Mouse (Mus musculus) cerebellum, postnatal 25 days (tissue): Measurements from ENCODE around the gene Ppfibp2.

ENCODE experiments used
- DNase-seq, 2 experiments: peaks; one replicate each; pipeline ENCODE4 v3.0.0; 2021; ENCODE audit warnings: mixed read lengths in 2 of 2

Ppfibp2 gene

DNA sequence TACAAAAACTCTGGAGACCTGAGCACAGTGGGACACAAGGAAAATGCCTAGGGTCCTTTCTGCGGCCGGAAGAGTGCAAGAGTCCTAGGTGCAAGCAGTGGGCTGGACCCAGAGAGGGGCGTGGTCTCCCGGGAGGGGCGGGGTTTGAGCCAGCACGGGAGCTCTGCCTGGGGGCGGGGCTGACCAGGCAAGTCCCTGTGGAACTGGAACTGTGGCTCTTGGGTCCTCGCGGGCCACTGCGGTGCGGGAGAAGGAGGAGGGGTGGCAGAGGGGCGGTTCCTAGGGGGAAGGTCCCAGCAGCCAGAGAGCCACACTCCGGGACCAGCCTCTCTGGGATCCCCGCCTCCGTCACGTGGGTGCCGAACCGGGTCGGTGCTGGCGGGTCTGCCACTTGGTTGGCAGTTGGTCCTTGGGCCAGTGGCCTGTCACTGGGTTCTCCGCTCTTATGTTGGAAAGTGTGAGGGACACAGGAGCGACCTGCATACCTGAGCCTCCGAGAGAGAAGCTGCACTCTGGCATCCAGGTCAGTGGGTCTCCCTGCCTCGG lies at the start of gene Ppfibp2:
TSS of gene Ppfibp2 (plus strand) at position 351 of the 546 bp plus-strand sequence.
- peak; percentile 75 to 86 for DNase-seq

DNA sequence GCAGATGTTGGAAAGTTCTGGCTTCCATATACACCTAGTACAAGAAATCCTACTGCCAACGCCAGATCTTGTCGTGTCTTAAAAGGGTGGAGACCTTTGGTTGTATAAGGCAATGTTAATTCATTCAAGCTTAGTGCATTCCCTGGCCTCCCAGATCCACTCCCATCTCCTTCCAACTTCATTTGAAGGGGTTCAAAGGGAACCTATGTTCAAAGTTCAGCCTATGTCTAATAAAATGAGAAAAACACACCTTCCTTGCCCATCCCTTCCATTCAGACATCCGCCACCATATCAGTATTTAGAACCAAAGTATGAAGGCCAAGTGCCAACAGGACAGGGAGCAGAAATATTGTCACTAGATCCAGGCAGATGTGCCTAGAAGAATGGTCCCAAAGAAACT lies 47.1 kb upstream of the Ppfibp2 start:
- DNase-seq, result no peak

DNA sequence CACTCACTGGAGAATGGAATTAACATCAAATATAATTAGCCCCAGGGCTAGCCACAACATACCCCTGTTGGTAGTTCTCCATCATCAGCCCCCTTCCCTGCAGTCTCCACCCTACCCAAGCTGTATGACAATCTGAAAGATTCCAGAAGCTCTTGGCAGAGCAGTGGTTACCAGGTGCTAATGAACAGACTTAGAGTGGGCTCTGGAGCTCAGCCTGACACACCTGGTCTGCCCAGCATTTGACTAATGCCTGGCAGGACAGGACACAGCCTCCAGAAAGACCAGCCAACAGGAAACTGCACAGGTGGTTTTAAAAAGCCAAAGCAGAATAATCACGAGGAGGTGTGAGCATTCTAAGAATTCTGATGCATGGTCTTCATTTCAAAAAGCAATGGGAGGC lies 41.5 kb upstream of the Ppfibp2 start:
- DNase-seq, result no peak

DNA sequence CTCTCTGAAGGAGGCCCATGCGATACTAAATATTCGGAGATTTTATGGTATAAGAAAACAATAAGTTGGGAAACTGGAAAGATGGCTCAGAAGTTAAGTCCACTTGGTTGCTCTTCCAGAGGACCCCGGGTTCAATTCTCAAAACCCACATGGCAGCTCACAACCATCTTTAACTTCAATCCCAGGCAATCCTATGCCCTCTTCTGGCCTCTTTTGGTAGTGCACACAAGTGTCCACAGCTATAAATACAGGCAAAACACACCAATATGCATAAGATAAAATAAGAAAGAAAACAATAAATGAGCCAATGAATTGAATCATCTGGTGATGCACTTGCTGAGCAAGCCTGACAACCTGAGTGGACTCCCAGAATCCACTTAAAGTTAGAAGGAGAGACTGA lies 39.1 kb upstream of the Ppfibp2 start:
- DNase-seq, result peak; percentile 35 to 66

DNA sequence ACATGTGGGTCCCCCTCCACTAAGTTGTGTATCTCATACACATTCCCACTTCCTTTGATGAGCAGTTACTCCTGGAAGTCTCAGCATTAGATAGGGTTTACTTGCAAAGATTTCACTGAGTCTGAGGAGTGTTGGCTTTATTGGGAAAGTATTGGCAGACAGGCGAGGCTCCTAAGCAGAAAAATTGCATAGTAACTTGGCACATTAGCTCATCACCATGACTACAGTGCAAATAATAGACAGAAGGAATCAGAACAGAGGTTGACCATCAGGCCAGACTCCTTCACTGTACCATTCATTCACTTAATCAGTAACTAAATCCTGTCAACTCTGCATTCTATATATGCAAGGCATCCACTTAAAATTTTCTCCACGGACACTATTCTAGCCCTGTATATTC lies 34.3 kb upstream of the Ppfibp2 start:
- DNase-seq, result no peak

DNA sequence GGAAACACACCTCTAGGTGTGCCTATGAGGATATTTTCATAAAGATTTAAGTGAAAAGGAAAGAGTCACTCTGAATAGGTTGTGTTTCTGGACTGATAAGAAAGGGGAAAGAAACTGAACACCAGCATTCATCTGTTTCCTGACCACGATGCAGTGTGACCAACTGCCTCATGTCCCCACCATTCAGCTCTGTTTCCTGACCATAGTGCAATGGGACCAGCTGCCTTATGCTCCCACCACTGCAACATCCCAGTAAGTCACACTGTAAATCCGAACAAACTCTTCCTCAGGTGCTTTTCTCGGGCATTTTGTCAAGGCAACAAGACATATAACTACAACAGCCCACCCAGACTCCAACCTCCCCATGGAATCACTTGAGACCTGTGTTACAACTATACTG lies 33.4 kb upstream of the Ppfibp2 start:
- no peak for DNase-seq

DNA sequence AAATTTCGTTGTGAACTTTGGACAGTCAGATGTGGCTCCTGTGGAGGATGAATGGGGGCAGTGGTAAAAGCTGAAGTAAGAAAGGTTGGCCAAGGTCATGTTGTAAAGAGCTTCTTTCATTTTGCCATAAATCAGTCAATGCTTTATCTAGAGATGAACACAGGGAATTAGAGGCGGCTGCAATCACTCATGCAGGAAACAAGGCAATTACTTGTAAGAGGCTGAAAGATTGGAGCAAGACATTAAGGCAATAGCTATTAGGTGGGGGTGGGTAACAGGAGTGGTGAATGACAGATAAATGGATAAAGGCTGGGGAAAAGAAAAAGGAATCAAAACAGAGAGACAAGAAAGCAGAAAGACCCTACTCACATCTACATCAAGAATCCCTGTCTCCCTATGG lies 31.3 kb upstream of the Ppfibp2 start:
- DNase-seq, result no peak

DNA sequence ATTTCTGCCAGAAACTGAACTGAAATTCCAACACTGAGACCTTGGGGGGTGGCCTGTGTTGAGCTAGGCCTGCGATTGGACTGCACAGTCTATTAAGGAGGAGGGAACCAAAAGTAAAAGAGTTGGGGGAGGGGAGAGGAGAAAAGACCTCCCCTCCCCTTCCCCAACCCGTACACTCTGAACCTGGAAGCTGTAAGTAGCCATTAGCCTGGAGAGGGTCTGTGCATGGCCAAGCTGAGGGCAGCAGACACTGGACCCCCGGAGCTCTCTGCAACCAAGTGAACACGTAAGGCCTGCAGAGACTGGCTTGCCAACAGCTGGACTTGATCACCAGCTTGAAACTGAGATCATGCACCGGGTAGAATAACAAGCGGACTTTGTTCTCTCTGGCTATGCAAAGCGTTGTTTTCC lies 27.7 kb upstream of the Ppfibp2 start, which contains the start of gene Olfml1:
TSS of gene Olfml1 (plus strand) at position 186 of the 411 bp plus-strand sequence.
- DNase-seq, result no peak

DNA sequence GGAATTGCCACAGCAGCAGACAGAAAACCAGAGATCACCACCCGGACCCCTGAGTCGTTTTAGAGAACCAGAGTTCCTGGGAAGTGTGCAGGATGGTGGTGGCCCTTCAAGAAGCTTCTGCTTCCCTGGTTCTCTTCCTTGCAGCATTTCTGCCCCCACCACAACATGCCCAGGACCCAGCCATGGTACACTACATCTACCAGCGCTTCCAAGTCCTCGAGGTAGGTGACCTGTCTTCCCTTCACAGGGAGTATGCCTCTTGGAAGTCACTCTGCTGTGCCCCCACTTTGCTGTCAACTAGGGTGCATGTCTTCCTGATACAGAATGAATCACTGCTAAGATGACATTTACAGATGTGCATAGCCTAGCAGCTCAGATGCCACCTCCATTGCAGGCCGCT lies 27.3 kb upstream of the Ppfibp2 start:
- DNase-seq, result no peak

DNA sequence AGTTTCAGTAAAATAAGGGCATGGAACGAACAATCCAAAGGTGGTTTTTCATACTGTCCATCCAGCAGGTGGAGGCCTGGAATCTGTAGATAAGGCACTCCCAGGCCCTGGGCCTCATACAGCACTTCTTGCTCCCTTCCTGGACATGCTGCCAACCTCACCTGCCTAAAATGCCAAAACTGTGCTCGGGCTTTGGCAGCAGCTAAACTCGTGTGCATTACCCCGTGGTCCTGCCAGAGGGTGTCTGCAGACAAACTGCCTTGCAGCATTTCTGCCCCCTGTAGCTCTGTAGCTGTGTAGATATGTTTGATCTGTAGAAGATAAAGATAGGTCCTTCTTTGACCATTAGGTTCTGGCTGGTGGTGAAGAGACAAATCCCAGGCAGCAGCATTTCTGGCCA lies 26.0 kb upstream of the Ppfibp2 start:
- DNase-seq, result peak; percentile 43 to 56

DNA sequence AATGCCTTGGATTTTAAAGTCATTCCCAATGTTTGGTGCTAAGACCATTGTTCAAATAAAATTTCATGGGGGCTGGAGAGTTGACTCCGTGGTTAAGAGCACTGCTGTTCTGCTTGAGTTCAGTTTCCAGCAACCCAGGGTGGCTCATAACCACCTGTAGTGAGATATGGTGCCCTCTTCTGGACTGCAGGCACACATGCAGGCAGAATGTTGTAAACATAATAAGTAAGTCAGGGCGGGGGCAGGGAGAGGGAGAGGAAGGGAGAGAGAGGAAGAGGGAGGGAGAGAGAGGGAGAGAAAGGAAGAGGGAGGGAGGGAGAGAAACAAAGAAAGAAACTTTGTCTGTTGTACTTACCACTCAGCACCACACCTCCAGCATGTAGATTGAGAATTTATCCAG lies 21.2 kb upstream of the Ppfibp2 start:
- DNase-seq, result no peak

DNA sequence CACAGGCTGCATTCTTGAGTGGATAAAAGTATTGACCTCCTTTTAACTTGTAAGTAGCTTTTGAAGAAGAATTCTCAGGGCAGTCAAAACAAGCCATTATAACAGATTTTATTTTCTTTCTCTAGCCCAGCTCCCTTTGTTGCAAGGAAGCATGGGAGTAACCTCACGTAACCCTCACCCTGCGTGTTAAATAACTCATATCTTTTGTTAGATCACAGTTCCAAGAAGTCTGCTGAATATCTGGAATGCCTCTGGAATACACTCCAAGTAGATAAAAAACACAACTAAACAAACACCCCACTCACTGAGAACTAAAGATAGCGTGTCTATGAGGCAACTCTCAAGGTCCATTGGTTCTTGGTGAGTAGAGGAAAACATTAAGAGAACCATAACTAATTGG lies 20.7 kb upstream of the Ppfibp2 start:
- DNase-seq, result no peak

DNA sequence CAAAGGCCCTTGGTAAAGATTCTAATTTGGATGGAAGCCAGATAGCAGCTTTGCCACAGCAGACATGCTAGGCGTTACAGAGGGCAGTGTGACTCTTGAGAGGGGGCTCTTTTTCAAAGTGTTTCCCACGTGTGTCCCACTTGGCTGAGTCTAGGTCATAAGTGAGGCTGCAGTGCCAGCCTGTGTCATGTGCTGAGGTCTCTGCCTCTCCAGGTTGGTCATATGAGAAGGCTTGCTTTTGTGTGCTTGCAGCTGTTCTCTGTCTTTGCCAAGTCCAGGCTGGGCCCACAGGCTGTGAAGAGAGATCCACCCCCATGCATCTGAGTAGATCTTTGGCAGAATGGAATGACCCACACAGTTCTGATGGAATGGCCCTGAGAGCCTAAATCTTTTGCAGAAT lies 2.4 kb upstream of the Ppfibp2 start:
- DNase-seq, result no peak

DNA sequence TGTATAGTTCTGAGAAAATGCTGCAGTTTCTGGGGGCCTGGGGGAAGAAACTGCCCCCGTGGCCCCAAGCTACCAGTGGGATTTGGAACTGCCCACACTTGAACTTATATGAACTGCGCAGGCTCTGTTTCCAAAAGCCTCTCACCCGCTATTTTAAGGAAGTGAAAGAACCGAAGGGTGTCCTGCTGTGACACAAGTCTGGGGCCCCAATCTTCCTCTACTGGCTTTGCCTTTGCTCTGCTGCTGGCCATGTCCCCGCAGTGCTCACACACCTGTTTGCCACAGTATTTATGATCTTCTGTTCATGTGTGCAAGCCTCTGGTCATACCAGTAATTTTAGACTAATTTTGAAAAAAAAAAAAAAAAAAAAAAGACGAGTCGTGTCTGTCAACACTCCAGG lies 1.1 kb upstream of the Ppfibp2 start:
- DNase-seq, result no peak

DNA sequence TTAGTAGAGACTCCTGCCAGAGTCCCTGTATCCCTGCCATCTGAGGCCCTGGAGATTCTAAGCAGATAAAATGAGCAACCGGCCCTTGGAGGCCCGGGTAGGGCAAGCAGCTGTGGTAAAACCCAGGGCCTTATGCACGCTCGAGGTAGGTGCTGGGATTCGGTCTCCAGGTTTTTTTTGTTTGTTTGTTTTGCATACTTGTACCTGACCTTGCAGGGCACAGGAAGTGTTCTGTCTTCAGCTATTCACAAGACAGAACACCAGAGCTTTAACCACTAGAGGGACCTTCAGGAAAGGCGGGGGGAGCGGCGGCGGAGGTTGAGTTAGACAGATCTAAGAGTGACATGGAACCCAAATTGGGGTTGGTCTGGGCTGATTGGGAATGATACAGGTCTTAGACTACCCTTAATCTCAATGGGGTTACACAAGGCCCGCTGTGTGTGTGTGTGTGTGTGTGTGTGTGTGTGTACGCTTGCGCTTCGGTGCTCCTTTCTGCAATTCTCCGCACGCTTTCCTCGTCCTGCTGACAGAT lies 616 bp upstream of the Ppfibp2 start:
- peak; percentile 46 to 66 for DNase-seq

DNA sequence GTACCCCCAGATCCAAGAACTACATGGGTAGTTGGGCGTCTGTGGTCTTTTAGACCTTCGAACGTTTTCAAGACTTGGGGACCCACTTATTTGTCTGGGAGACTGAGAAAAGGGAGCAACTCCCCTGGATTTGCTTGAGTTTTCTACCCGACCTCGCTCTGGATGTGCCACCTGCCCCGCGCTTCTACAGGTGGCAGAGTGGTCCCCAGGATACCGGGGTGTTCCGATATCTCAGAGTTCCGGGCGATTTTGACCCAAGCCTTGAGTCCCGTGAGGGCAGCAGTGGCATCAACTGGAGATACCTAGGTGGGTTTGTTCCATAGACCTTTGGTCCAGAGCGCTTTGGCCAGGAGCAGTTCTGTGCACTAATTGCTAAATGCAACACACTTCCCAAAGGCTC lies 419 bp downstream of the Ppfibp2 start:
- DNase-seq, result no peak

DNA sequence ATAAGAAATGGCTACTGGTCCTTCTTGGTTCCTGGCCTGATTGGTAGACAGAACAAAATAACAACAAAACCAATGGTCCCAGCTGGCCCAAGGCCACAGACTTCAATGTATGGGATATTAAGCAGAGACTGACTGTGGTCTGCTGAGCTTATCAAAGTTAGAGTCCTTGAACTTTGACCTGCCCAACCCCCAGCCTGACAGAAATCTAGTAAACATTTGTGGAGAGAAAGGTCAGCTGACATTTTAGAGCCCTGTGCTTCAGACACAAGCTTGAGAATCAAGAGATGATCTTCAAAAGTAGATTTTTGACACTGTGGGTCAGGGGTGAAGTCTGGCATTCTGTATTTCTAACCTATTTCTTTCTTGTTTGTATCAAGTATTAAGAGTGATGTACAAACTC lies 1.7 kb downstream of the Ppfibp2 start:
- no peak for DNase-seq

DNA sequence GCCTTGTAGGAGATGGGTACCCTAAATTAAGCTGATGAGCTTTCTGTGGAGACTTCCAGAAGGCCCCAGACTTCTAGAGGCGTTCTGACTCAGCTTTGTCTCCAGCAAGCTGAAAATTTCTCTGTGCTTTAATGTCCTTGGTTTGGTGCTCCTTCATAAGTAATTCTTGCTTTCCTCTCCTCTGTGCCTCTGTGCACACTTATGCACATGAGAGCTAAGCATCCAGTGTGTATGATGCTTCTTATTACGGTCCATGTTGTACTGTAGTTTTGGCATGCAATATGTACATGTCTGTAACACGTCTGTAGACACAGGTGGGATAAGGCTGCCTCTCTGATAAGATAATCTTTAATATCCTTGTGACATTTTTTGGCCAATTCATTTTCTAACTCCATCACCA lies 2.9 kb downstream of the Ppfibp2 start:
- no peak for DNase-seq

DNA sequence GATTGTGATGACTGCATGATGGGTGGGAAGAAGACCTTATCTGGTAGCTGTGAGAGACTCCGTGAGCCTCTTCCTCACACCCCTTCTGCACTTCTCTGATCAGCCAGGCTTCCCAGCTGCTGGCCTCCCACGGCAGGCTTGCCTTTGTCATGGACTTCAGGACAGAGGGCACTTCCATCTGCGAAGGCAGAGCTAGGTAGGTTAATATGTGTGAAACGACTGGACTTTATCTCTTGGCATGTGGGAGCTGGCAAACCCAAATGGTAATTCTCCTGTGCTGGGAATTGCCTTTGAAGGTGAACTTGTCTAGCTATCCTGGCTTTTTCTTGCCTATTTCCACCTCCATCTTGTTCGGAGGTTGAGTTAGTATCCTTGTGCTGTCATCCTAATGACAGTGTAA lies 5.6 kb downstream of the Ppfibp2 start:
- no peak for DNase-seq

DNA sequence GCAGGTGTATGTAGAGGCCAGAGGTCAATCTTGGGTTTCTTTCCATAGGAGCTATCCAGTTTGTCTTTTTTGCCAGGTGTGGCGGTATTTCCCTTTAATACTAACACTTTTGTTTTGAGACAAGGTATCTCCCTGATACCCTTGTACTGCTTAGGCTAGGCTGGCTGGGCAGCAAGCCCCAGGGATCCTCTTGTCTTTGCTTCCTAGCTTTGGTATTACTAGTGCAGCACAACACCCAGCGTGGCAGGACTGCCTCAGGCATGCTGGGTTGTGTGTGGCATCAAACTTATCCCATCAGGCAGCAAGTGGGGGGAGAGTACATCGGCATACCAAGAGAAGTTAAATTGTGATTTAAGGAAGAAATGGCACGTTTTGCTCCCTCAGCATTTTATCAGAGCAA lies 7.5 kb downstream of the Ppfibp2 start:
- no peak for DNase-seq

DNA sequence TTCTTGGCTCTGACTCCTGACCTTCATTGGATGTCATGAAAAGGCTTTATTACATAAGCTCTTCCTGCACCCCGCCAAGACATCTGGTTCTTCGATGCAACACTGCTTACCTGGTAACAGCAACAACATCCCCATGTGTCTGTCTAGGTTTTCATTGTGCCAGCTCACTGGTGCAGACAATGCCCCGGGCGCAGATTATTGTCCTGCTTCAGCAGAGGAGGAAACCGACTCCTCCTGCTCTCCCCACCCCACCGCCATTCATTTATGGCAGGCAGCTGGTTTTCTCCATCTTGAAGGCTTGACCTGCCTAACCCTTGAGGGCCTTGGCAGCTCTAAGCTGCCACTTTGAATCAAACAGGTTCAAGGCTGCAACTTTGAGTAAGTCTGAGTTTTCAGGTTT lies 7.9 kb downstream of the Ppfibp2 start:
- no peak for DNase-seq

DNA sequence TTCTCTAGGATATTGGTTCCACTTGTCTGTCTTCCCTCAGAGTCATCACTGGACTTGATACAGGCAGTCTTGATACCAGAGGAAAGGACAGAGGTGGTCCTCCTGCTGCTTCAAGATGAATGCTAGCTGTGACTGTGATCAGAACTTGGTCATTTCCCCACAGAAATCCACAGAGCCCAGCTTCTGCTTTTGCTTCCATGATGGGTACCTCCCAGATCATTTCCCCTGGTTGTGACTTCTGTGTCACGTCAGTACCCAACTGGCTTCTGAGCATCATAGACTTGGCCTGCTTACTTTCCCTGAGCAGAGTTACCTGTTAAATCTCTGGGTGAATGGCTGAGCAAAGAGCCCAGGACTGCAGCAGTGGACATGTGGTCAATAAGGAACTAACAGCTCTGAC lies 12.8 kb downstream of the Ppfibp2 start:
- no peak for DNase-seq

DNA sequence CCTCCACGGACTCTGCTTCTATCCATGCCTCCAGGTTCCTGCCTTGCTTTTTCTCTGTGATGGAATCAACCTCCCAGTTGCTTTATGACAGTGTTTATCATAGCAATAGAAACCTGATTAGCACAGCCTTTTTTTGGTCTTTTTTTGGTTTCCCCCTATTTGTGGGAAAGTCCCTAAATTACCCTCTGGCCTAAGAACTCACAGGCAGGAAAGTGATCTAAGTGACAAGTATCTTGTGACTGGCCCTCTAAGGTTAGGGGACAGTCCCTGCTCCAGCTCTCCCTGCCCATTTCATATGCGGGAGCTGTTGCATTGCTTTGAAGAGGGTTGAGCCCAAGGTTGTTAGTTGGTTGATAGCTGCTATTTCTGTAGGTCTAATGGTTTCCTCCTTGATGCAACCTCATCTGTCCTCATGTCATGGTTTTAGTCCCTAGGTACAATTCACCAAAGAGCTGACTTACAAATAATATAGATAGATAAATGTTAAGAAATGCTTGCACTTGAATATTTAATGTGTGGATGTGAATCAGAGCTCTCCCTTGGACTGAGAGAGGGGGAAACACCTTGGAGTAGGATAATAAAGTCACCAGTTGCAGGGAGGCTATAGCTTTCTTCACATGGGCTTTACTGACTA lies 14.7 kb downstream of the Ppfibp2 start:
- no peak for DNase-seq

DNA sequence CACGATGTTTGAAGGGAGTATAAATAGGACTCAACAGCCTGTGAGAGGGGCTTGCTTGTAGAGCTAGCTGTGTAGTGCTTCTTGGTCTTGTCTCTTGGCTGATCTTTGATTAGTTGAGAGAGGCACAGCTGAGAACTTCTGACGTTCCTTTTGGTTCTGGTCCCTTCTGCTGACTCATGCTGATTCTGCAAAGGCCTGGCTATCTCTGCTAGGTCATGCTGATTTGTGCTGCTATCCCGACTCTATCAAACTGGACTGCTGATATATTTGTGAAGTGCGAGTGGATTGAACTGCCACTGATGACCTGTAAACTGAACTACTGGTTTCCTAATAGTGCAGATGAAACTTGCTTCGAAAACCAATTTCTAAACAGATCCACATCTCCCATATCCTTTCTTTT lies 15.9 kb downstream of the Ppfibp2 start:
- DNase-seq, result no peak
